Mouse (Mus musculus): ENCODE data around the gene Adamts15.

DNA sequence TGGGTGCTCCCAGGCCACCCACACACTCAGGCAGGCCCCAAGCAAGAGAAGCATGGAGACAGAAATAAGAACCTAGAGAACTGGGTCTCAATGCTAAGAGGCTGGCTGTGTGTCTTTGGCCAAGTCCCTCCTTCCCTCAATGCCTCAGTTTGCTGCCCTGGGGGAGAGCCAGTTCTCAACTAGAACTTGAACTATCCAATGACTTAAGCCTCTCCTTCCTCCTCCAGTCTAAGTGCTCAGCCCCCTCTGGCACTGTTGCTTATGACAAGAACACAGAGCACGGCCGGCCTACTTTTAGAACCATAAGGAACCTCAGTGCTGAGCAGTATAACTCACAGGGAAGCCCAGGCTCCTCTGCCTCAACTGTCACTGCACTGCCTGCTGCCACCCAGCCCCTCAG, 8.0 kb downstream of the Adamts15 start:
- TF ChIP-seq CTCF (IDR thresholded peaks at IDR 0.05; ENCODE audit: control insufficient read depth, insufficient read depth, insufficient read length) (no peak), USF1 (IDR thresholded peaks at IDR 0.05; ENCODE audit: low read depth) (no peak), MAX (IDR thresholded peaks at IDR 0.05) (no peak), CEBPB (IDR thresholded peaks at IDR 0.05; ENCODE audit: low read depth) (no peak), MYOD1 (IDR thresholded peaks at IDR 0.05; ENCODE audit: control insufficient read depth, insufficient read length, low read depth) (no peak)
